Mouse (Mus musculus) midbrain, embryonic 13.5 days (tissue): ENCODE data around the gene Dkk2. TPM values are rescaled to one million over a fixed set of nuclear protein-coding genes. Genes with fewer than 3 reads are reported as not detected.

Source experiments
- ATAC-seq: fragments of 200-750 bp; cut with Nextera tagmentation; 2 replicates; pipeline ENCODE4 v1.8.0; 2017; ENCODE audit warnings: mild to moderate bottlenecking, moderate TSS enrichment, moderate library complexity
- H3K27ac ChIP-seq: fragments of 300-500 bp; sonication (generic); 2 replicates; pipeline ENCODE4 v1.5.1; 2015; ENCODE audit warnings: inconsistent platforms, mild to moderate bottlenecking, moderate library complexity
- H3K27me3 ChIP-seq: fragments of 300-500 bp; sonication (generic); 2 replicates; pipeline ENCODE4 v1.6.1; 2015; ENCODE audit warnings: mild to moderate bottlenecking, inconsistent platforms
- H3K36me3 ChIP-seq: fragments of 300-500 bp; sonication (generic); 2 replicates; pipeline ENCODE4 v1.6.1; 2015; ENCODE audit warnings: mild to moderate bottlenecking, inconsistent platforms
- H3K4me1 ChIP-seq: fragments of 300-500 bp; sonication (generic); replicated peaks from 2 replicates; pipeline ENCODE4 v1.6.1; 2015; ENCODE audit warnings: inconsistent platforms
- H3K4me2 ChIP-seq: fragments of 300-500 bp; sonication (generic); replicated peaks from 2 replicates; pipeline ENCODE4 v1.6.1; 2015; ENCODE audit warnings: moderate library complexity, mild to moderate bottlenecking, inconsistent platforms
- H3K4me3 ChIP-seq: fragments of 300-500 bp; sonication (generic); replicated peaks from 2 replicates; pipeline ENCODE4 v1.5.1; 2015; ENCODE audit warnings: mild to moderate bottlenecking, inconsistent platforms
- H3K9ac ChIP-seq: fragments of 300-500 bp; sonication (generic); replicated peaks from 2 replicates; pipeline ENCODE4 v1.6.1; 2015; ENCODE audit warnings: mild to moderate bottlenecking, inconsistent platforms
- H3K9me3 ChIP-seq: fragments of 300-500 bp; sonication (generic); 2 replicates; pipeline ENCODE4 v1.6.1; 2016; ENCODE audit warnings: mild to moderate bottlenecking, inconsistent platforms
- WGBS: fragments of 180-500 bp; shearing (Covaris S2); methylation state at CpG from one replicate; pipeline ENCODE4 v1.1.7; 2015; 5-methylcytosine and 5-hydroxymethylcytosine counted together
- polyA plus RNA-seq: library from polyadenylated mRNA; unstranded; fragments of >200 nt; fragmentation: Nextera tagmentation; extraction: Ambion mirVana; gene quantifications from 2 replicates; pipeline ENCODE4 v1.2.1, GENCODE M21; 2015

Dkk2 gene
- polyA plus RNA-seq, 1 experiment from 2014 or later = 2.6 TPM

DNA sequence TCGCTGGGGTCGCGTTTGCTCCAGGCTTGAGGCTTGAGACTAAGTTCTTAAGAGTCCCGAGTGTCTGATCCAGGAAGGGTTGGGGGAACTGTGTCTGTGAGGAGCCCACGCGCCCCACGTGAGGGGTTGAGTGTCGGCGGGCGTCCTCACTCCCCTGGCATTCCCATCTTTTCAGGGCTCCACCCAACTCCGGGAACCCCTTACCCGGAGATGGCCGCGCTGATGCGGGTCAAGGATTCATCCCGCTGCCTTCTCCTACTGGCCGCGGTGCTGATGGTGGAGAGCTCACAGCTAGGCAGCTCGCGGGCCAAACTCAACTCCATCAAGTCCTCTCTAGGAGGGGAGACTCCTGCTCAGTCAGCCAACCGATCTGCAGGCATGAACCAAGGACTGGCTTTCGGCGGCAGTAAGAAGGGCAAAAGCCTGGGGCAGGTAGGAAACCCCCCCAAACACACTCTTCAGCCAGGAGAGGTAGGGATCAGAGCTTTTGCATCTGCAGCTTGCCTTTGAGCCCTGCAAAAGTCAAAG is 795 bp downstream of the Dkk2 start:
- peak overlapping the region; percentile 97 for H3K4me2 ChIP-seq
- WGBS = under 1% methylated on average over 23 of the region's 23 CpGs
- H3K9me3 ChIP-seq = no peaks in the 10 kb centered on the region
- peaks cover 32% of the 10 kb centered on the region for H3K27me3 ChIP-seq
- ATAC-seq = no peak; the same call in 1 of the 2 replicates
- no peaks in the 10 kb centered on the region for H3K36me3 ChIP-seq
- no peak overlapping the region for H3K27ac ChIP-seq
- H3K4me1 ChIP-seq = peaks cover 41% of the 10 kb centered on the region
- H3K4me3 ChIP-seq = peak overlapping the region; percentile 52
- H3K9ac ChIP-seq = peak overlapping the region; percentile 64

DNA sequence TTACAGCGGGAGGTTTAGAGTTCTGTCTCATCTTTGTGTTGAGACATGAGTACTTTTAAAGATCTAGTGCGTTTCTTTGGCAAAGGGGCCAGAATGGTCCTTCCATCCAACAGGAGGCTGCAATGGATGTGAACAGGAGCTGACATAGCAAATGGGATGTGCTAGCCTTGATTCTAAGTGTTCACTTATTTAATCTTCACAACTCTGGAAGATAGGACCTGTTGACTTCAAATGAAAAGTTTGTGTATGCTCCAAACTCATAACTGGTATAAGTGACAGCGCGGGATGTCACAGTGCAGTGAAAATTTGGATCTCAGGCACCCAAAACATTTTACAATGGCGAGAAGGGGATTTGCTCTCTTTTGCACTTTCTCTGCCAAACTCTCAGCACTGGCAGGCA is 1.4 kb downstream of the Dkk2 start:
- Histone ChIP-seq H3K9me3 (no peaks in the 10 kb centered on the region), H3K36me3 (no peaks in the 10 kb centered on the region), H3K27ac (no peak overlapping the region), H3K4me1 (peaks cover 41% of the 10 kb centered on the region), H3K9ac (no peak overlapping the region; the same call in 1 of the 2 replicates), H3K4me3 (peak overlapping the region; percentile 52), H3K27me3 (peaks cover 32% of the 10 kb centered on the region), H3K4me2 (peak overlapping the region; percentile 97)
- 23% methylated on average over 5 of the region's 5 CpGs for WGBS
- ATAC-seq = no peak

DNA sequence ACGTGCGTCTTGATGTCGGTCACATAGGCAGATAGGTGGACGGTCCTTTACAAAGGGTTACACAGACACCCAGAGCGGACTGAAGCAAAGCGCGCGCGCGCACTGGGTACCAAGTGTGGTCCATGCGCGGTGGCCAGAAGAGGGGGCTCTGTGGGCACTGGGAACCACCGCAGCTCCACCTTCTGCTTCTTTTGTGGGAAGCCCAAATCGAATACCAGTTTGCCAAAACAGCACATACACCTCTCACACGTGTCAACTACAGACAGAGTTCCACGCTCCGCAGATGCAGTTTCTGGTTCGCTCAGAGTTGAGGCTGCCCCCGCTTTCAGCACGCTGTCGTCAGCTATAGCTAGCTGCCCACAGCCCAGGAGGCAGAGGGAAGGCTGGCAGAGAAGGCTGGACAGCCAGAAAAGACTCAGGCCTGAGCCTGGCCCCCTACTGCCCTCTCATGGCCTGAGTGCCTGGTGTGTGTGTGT is 2.0 kb downstream of the Dkk2 start:
- Histone ChIP-seq H3K9me3 (no peaks in the 10 kb centered on the region), H3K27ac (no peak overlapping the region)

DNA sequence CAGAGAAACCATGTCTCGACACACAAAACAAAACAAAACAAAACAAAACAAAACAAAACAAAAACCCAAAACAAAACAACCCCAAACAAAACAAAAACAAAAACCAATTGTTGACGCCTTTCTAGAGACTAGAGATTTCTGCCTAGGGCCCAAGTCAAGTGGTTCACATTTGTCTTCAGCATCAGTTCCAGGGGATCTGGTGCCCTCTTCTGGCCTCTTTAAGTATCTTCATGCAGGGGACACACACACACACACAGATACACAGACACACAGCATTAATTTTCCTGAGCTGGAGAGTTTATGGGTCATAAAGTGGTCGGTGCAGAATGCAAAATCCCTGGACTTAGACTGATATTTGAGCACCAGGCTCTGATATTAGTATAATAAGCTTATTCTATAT is 7.9 kb downstream of the Dkk2 start:
- H3K4me3 ChIP-seq = no peak overlapping the region
- no peak overlapping the region for H3K27ac ChIP-seq
- H3K27me3 ChIP-seq = no peaks in the 10 kb centered on the region
- no peak overlapping the region for H3K9ac ChIP-seq
- no peak overlapping the region for H3K4me2 ChIP-seq
- WGBS = 91% methylated on average over 3 of the region's 3 CpGs
- H3K4me1 ChIP-seq = no peaks in the 10 kb centered on the region; the same call in 1 of the 2 replicates
- no peaks in the 10 kb centered on the region for H3K36me3 ChIP-seq
- H3K9me3 ChIP-seq = no peaks in the 10 kb centered on the region
- ATAC-seq = no peak

More for the DNA sequence above, 2.0 kb downstream of the Dkk2 start:
- Histone ChIP-seq H3K4me2 (peak overlapping the region; percentile 97), H3K36me3 (no peaks in the 10 kb centered on the region), H3K4me1 (peaks cover 41% of the 10 kb centered on the region), H3K27me3 (peaks cover 32% of the 10 kb centered on the region), H3K4me3 (peak overlapping the region; percentile 52), H3K9ac (peak overlapping the region; percentile 57)
- WGBS = 2% methylated on average over 21 of the region's 21 CpGs
- ATAC-seq = peak; percentile 88

DNA sequence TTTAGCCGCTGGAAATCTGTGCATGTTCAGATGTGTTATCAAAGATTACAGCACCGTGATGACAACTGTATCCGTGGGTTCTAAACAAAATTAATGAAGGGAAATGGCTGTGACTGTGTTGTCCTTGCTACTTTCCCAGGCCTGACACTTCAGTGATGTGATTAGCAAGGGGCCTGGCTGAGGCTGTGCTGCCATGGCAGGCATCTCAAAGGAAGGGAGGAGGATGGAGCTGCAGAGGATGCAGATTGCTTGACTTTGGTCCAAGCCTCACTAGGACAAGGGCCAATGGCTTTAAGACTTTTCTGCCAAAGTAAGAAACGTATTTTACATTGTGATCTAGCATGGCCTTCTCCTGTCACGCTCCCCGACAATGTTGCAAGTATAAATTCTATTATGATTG is 11.2 kb downstream of the Dkk2 start:
- Histone ChIP-seq H3K27ac (no peak overlapping the region), H3K4me3 (no peak overlapping the region), H3K36me3 (no peaks in the 10 kb centered on the region), H3K27me3 (no peaks in the 10 kb centered on the region), H3K4me2 (no peak overlapping the region), H3K4me1 (no peaks in the 10 kb centered on the region), H3K9ac (no peak overlapping the region), H3K9me3 (no peaks in the 10 kb centered on the region)
- no peak for ATAC-seq
- WGBS = 86% methylated on average over 6 of the region's 6 CpGs

DNA sequence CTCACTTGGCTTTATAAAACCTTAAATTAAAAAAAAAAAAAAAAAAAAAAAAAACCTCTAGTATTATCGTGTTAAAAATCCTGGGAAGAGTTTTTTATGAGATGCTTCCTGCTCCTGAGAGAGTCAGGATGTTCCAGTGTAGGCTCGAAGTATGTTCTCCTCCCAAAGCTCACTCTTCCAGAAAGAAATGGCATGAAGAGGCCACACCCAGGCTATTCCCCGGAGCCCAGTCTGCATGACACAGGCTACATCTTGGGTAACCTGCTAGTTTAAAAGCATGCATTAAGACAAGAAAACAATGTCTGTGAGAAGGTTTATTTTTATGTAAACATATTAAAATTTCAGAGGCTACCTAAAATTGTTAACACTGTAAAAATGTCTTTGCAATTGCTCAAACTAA is 15.7 kb downstream of the Dkk2 start:
- no peak overlapping the region for H3K4me2 ChIP-seq
- H3K9me3 ChIP-seq = no peaks in the 10 kb centered on the region
- no peaks in the 10 kb centered on the region for H3K4me1 ChIP-seq
- H3K4me3 ChIP-seq = no peak overlapping the region
- no peak for ATAC-seq
- 86% methylated on average over 3 of the region's 3 CpGs for whole genome bisulfite sequencing
- H3K27me3 ChIP-seq = no peaks in the 10 kb centered on the region
- H3K9ac ChIP-seq = no peak overlapping the region
- H3K36me3 ChIP-seq = no peaks in the 10 kb centered on the region
- no peak overlapping the region for H3K27ac ChIP-seq

DNA sequence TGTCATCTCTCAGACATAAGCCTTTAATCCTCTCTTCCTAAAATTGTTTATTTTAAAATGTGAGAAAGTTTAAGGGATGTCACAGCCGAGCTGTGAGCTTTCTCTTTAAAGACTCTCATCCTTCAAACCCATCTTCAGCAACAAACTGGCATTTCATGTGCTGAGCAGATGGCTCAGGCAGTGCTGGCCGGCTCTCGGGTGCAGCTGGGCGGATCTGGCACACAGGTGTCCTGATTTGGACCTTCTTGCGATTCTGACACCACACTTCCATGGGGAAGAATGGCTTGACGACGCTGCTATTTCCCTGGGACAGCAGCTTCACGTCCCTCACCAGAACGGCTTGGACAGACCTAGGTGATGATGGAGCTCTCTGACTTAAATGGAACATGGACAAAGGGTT is 17.9 kb downstream of the Dkk2 start:
- Histone ChIP-seq H3K9ac (no peak overlapping the region), H3K36me3 (no peaks in the 10 kb centered on the region), H3K9me3 (no peaks in the 10 kb centered on the region), H3K27ac (no peak overlapping the region), H3K4me1 (no peaks in the 10 kb centered on the region), H3K27me3 (no peaks in the 10 kb centered on the region), H3K4me3 (no peak overlapping the region), H3K4me2 (no peak overlapping the region)
- ATAC-seq = no peak
- 69% methylated on average over 9 of the region's 9 CpGs for WGBS

DNA sequence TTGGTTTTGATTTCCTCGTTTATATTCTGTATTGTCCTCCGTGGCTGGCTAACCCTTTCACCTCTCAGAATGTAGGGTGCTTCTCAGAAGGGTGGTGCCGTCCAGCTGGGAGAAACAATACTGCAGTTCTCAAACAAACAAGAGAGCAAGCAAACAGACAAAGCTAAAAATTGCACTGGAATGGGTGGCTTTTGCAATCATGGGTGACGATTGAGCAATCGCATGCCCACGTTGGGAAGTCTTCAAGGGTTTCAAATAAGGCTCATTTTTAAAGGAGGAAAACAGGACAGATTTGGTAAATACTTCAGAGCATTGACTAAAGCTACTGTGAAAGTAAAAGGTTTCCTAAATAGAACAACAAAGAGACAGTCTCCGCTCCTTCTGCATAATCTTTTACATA is 18.4 kb downstream of the Dkk2 start:
- Histone ChIP-seq H3K27ac (no peak overlapping the region), H3K4me3 (no peak overlapping the region), H3K27me3 (no peaks in the 10 kb centered on the region), H3K4me2 (no peak overlapping the region), H3K9ac (no peak overlapping the region), H3K9me3 (no peaks in the 10 kb centered on the region), H3K4me1 (no peaks in the 10 kb centered on the region), H3K36me3 (no peaks in the 10 kb centered on the region)
- no peak for ATAC-seq
- WGBS = 49% methylated on average over 7 of the region's 7 CpGs

DNA sequence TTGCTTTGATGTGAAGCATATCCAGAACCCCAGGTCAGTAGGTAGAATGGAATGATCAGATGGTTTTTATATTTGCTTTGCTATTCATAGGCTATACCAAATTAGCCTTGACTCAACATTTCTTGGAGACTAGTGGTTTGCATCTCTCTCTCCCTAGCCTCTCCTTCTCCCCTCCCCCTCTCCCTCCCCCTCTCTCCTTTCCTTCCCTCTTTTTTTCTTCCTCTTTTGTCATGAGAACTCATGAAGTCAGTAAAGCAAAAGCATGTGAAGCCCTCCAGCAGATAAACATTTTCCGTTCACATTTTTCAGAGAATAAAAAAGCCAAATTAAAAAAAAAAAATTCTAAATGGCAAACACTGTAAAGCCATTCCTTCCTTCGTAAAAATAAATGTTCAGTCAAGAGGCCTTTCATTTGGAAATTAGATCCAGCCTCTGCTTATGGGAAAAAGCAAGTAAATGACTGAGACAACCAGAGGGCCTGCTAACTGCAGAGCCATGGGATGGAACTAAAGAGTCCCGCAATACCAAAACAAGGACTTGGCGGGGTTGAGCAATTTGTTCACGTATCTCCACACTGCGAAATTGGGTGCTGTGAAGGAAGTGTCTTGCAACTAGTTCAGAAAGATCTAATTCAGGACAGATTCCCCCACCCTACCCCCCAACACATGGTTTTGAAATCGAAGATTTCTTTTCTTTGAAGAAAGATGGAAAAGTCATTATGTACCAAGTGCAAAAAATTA is 30.9 kb downstream of the Dkk2 start:
- Histone ChIP-seq H3K27ac (no peak overlapping the region), H3K9me3 (no peaks in the 10 kb centered on the region), H3K27me3 (no peaks in the 10 kb centered on the region), H3K4me3 (no peak overlapping the region), H3K36me3 (no peaks in the 10 kb centered on the region), H3K4me1 (no peaks in the 10 kb centered on the region), H3K4me2 (no peak overlapping the region), H3K9ac (no peak overlapping the region)
- no peak for ATAC-seq
- WGBS = 89% methylated on average over 7 of the region's 7 CpGs

DNA sequence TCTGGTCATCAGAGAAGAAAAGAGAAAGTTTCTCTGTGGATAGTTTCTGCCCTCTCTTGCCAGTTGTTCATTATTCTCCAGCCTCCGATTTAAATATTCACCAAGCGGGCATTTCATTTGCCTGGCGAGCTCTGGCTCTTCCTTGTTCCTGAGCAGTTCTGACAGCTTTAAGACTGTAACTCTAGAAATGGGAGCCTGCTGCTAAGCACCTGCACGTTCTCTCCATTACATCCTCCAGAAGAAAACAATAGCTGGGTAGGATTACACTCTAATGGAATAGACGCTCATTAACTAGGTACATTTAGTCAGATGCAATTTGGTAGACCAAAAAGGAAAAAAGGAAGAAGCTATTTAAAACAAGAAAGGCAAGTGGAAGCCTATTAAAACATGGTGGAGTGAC is 36.3 kb downstream of the Dkk2 start:
- H3K27ac ChIP-seq = no peak overlapping the region
- 64% methylated on average over 5 of the region's 5 CpGs for WGBS
- H3K4me3 ChIP-seq = no peak overlapping the region

DNA sequence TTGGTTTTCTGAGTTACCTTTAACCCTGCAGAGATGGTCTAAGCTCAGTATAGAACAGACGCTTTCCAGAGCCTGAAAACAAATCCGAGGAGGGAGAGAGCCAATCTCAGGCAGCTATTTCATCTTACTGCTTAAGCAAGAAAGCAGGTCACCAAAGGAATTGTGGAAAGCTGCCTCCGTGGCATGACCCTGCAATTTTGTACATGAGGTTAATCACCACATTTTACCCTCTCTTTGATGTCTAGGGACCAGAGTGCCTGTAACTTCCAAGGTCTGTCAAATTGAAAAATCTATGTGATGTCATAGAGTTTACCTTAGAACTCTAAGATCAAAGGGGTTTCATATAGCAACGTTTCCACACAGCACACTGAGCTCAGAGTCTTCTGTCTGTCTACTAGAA is 37.5 kb downstream of the Dkk2 start:
- Histone ChIP-seq H3K4me3 (no peak overlapping the region), H3K27me3 (no peaks in the 10 kb centered on the region), H3K9me3 (no peaks in the 10 kb centered on the region), H3K36me3 (no peaks in the 10 kb centered on the region), H3K4me2 (no peak overlapping the region), H3K9ac (no peak overlapping the region), H3K27ac (no peak overlapping the region), H3K4me1 (no peaks in the 10 kb centered on the region)
- WGBS = 73% methylated on average over 4 of the region's 4 CpGs
- no peak for ATAC-seq

More for the DNA sequence above, 36.3 kb downstream of the Dkk2 start:
- Histone ChIP-seq H3K4me1 (no peaks in the 10 kb centered on the region), H3K36me3 (no peaks in the 10 kb centered on the region), H3K27me3 (no peaks in the 10 kb centered on the region), H3K9ac (no peak overlapping the region), H3K9me3 (no peaks in the 10 kb centered on the region), H3K4me2 (no peak overlapping the region)
- no peak for ATAC-seq

DNA sequence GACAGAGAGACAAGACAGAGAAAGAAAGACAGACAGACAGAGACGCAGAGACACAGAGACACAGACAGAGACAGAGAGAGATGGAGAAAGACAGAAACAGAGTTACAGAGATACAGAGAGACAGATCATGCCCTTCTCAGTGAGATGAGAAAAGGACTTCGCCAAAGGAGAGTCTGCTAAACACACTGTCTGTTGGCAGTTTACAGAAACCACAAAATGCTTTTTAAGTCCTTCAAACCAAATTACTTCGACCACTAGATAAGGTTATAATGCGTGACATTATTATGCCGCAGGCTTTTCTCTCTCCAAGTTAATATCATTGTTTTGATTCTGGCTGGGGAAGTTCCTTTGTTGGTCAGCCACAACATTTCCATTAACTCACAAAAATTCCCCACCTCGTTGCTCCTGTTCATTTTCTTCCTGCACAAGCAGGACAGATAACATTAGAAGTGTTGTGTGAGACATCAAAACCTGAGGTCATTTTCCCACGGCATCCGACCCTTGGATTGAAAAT is 40.2 kb downstream of the Dkk2 start:
- H3K9ac ChIP-seq = no peak overlapping the region
- no peaks in the 10 kb centered on the region for H3K4me1 ChIP-seq
- H3K27ac ChIP-seq = no peak overlapping the region
- no peaks in the 10 kb centered on the region for H3K36me3 ChIP-seq
- 82% methylated on average over 8 of the region's 8 CpGs for WGBS
- no peak overlapping the region for H3K4me2 ChIP-seq
- H3K4me3 ChIP-seq = no peak overlapping the region
- ATAC-seq = no peak
- no peaks in the 10 kb centered on the region for H3K27me3 ChIP-seq
- no peaks in the 10 kb centered on the region for H3K9me3 ChIP-seq
